Mouse (Mus musculus): Measurements from ENCODE around the gene Sipa1l1.

- no peak for TF ChIP-seq CTCF (IDR thresholded peaks at IDR 0.05; ENCODE audit: low read depth, low read length)
- no peak for TF ChIP-seq GATA1 (IDR thresholded peaks at IDR 0.05; ENCODE audit: borderline replicate concordance, low read length)
These were observed 65.5 kb downstream of the Sipa1l1 start for GRCm38 (mm10) chr12:82234463-82235223.

Measured in G1E (cell line).